Mouse (Mus musculus) cerebellum, adult 11-12 months (tissue): Measurements from ENCODE around the gene Atrx.
"Not testable (repeated sequence)": the region's sequence is repeated elsewhere in the genome, so short reads cannot be mapped to it uniquely, and the experiment has no call there.

Source experiments
- DNase-seq: peaks from one replicate; pipeline ENCODE4 v3.0.0; 2022

Atrx gene

GRCm38 (mm10) chrX:105928861-105929477 lies at the start of gene Atrx:
TSS of gene Atrx (minus strand) at chrX:105929403.
- peak; percentile 84 for DNase-seq

GRCm38 (mm10) chrX:105957091-105957490 lies 27.9 kb upstream of the Atrx start:
- not testable (repeated sequence) for DNase-seq

GRCm38 (mm10) chrX:105953999-105954398 lies 24.8 kb upstream of the Atrx start:
- DNase-seq = peak; percentile 42

GRCm38 (mm10) chrX:105946357-105946756 lies 17.2 kb upstream of the Atrx start:
- DNase-seq = no peak

GRCm38 (mm10) chrX:105939245-105939644 lies 10.0 kb upstream of the Atrx start:
- DNase-seq = no peak

- no peak for DNase-seq
These were observed 8.5 kb upstream of the Atrx start for GRCm38 (mm10) chrX:105937736-105938135.

GRCm38 (mm10) chrX:105934341-105934740 lies 5.1 kb upstream of the Atrx start:
- DNase-seq = no peak

- peak; percentile 20 for DNase-seq
These were observed 355 bp upstream of the Atrx start for GRCm38 (mm10) chrX:105929478-105930038.

- peak; percentile 65 for DNase-seq
These were observed 1.0 kb downstream of the Atrx start for GRCm38 (mm10) chrX:105927941-105928860.

- peak; percentile 21 for DNase-seq
These were observed 3.0 kb downstream of the Atrx start for GRCm38 (mm10) chrX:105926121-105926735.

GRCm38 (mm10) chrX:105924326-105925070 lies 4.7 kb downstream of the Atrx start:
- DNase-seq = no peak

GRCm38 (mm10) chrX:105923896-105924295 lies 5.3 kb downstream of the Atrx start:
- no peak for DNase-seq

GRCm38 (mm10) chrX:105922986-105923385 lies 6.2 kb downstream of the Atrx start:
- DNase-seq = not testable (repeated sequence)

- no peak for DNase-seq
These were observed 7.8 kb downstream of the Atrx start for GRCm38 (mm10) chrX:105921421-105921820.

- no peak for DNase-seq
These were observed 17.5 kb downstream of the Atrx start for GRCm38 (mm10) chrX:105911728-105912127.

GRCm38 (mm10) chrX:105901611-105902010 lies 27.6 kb downstream of the Atrx start:
- DNase-seq = no peak

GRCm38 (mm10) chrX:105886921-105887320 lies 42.3 kb downstream of the Atrx start:
- no peak for DNase-seq

- DNase-seq = no peak
These were observed 64.8 kb downstream of the Atrx start for GRCm38 (mm10) chrX:105864367-105864766.

- no peak for DNase-seq
These were observed 104.7 kb downstream of the Atrx start for GRCm38 (mm10) chrX:105824462-105824861.

- no peak for DNase-seq
These were observed 134.3 kb downstream of the Atrx start for GRCm38 (mm10) chrX:105794806-105795403.

GRCm38 (mm10) chrX:105773281-105773680 lies 155.9 kb downstream of the Atrx start:
- DNase-seq = no peak

- DNase-seq = no peak
These were observed 161.3 kb downstream of the Atrx start for GRCm38 (mm10) chrX:105767932-105768331.
